Mouse (Mus musculus) testis, adult 2 months (tissue): ENCODE results near the gene Ksr1.

Experiments
- CTCF ChIP-seq: fragments of 200-500 bp; IDR thresholded peaks from 2 replicates; pipeline ENCODE4 v1.5.1; 2012; ENCODE audit warnings: low read depth, mild to moderate bottlenecking, inconsistent platforms, low read length, moderate library complexity; ENCODE audit not compliant: control insufficient read depth, insufficient read depth, insufficient replicate concordance
- POLR2A ChIP-seq: fragments of 200-500 bp; IDR thresholded peaks from 2 replicates; pipeline ENCODE4 v1.6.1; 2012; ENCODE audit warnings: low read depth, mild to moderate bottlenecking, inconsistent platforms, low read length, moderate library complexity; ENCODE audit not compliant: control insufficient read depth

DNA sequence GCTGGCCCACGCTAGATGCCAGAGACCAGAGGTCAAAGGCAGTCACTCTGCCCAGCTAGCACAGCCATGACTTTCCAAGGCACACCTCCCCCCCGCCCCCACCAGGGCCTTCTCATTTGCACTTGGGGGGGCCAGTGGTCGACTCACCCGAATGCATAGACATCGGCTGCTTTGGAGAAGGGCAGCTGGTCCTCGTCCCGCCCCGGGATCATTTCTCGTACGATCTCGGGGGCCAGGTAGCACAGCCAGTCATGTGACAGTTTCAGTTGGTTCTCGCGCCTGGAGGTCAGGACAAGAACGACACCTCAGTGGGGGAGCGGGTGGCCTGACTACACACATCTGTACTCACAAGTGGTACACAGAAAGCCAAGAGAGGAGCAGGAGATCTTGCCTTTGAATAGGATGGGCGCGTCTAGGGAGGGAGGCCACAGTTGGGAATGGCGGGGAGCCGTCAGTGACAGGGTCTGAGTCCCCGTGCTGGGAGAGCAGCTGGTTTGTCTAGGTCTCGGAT, 125.6 kb downstream of the Ksr1 start:
- no peak for TF ChIP-seq CTCF
- no peak for TF ChIP-seq POLR2A
